Mouse (Mus musculus): ENCODE measurements around the gene Grk6. TPM values are rescaled to one million over a fixed set of nuclear protein-coding genes. Genes with fewer than 3 reads are reported as not detected.

Grk6 gene
- total and polyA plus RNA-seq, 3 experiments: 83.2 to 96.7 TPM; not detected in 1

DNA sequence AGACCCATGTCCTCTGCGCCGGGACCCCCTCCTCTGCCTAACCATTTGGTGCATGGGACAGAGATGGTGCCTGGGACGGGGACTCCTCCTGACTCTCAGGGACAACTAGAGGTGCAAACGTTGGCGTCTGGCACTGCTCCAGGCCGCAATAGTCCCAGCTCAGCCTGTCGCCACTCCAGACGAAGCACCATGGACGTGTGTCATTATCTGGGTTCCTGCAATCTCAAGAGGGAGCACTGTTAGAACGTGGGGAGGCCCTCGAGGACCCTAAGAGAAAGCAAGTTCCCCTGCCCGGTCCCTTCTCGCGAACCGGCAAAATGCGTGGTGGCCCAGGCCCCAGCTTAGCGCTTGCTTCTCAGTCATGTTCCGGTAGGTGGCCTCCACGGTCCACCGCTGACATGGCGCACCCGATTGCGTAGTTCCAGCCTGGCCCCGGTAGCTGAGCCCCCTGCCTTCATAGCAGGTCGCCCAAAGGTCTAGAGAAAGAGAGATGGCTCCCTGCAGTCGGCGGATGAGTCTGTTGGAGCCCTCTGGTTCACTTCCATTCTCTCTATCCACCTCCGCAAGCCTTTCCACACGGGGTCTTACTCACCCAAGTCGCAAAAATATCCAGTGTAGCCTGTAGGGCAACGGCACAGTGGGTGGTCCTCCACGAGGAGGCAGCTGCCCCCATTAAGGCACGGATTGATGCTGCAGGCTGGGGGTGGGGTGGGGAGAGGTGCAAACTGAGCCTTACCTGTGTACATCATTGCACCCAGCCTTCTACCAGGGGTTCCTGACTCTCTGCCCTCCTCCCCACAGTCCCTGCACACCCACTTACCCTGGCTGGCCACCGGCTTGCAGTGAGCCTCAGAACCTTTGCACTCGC, 23.7 kb upstream of the Grk6 start:
- Histone ChIP-seq H3K9ac (ENCODE audit: control insufficient read depth, low read depth, low read length, poor library complexity, severe bottlenecking) (no peak overlapping the region), H3K4me3 (ENCODE audit: control insufficient read depth in 1 of 2, insufficient read depth in 1 of 2, low read depth in 2 of 2, low read length in 2 of 2) (no peak overlapping the region), H3K4me1 (ENCODE audit: control insufficient read depth in 1 of 2, insufficient read depth in 2 of 2, low read length in 2 of 2) (peaks cover 0 to 8% of the 10 kb centered on the region in 2 experiments; a peak in 2 of 4 replicates), H3K27me3 (ENCODE audit: control insufficient read depth in 1 of 2, insufficient read depth in 2 of 2, low read length in 2 of 2) (no peaks in the 10 kb centered on the region), H3K36me3 (ENCODE audit: control insufficient read depth in 1 of 2, insufficient read depth in 2 of 2, low read length in 2 of 2) (no peaks in the 10 kb centered on the region), H3K9me3 (replicated peaks; ENCODE audit: insufficient read depth, low read length) (no peaks in the 10 kb centered on the region), H3K27ac (ENCODE audit: control insufficient read depth, low read depth, low read length) (no peak overlapping the region), H3K79me2 (ENCODE audit: control insufficient read depth, insufficient read depth, low read length, poor library complexity) (no peaks in the 10 kb centered on the region)
- TF ChIP-seq KAT2A (conservative IDR thresholded peaks at IDR 0.05; ENCODE audit: low read depth, low read length) (no peak), NELFE (IDR thresholded peaks at IDR 0.05; ENCODE audit: low read depth, low read length) (no peak), ZNF384 (IDR thresholded peaks at IDR 0.05; ENCODE audit: low read depth, low read length) (no peak), ETS1 (IDR thresholded peaks at IDR 0.05; ENCODE audit: low read depth, low read length) (no peak), SMC3 (IDR thresholded peaks at IDR 0.05; ENCODE audit: low read depth, low read length) (no peak), ELF1 (IDR thresholded peaks at IDR 0.05; ENCODE audit: low read depth, low read length) (no peak), TCF12 (IDR thresholded peaks at IDR 0.05; ENCODE audit: low read depth, low read length) (no peak), ZMIZ1 (IDR thresholded peaks at IDR 0.05; ENCODE audit: low read depth, low read length) (no peak)
- DNase-seq (ENCODE audit: low read depth, low spot score): no peak

DNA sequence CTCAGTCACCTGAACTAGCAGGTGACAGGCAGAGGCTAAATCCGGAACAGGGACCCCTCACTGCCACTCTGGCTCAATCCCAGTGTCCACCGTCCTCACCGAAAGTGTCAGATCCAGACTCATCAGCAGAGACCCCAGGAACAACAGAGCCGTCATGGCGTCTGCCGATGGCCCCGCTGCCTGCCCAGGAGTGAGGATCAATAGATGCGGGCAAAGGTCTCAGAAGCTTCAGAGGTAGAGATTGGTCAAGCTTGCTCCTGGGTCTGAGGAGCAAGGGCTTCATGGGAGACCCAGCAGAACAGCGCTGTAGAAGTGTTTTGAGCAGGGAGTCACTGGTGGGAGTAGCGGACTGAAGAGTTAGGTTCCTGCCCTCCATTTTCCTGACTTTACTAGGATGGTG, 18.3 kb upstream of the Grk6 start, which contains the start of gene F12:
Gene F12, minus strand, starts transcription at position 181 of the 400 bp plus-strand sequence.
- Histone ChIP-seq H3K79me2 (ENCODE audit: control insufficient read depth, insufficient read depth, low read length, poor library complexity) (no peaks in the 10 kb centered on the region), H3K4me3 (ENCODE audit: control insufficient read depth in 1 of 2, insufficient read depth in 1 of 2, low read depth in 2 of 2, low read length in 2 of 2) (no peak within 1 kb of the TSS)

DNA sequence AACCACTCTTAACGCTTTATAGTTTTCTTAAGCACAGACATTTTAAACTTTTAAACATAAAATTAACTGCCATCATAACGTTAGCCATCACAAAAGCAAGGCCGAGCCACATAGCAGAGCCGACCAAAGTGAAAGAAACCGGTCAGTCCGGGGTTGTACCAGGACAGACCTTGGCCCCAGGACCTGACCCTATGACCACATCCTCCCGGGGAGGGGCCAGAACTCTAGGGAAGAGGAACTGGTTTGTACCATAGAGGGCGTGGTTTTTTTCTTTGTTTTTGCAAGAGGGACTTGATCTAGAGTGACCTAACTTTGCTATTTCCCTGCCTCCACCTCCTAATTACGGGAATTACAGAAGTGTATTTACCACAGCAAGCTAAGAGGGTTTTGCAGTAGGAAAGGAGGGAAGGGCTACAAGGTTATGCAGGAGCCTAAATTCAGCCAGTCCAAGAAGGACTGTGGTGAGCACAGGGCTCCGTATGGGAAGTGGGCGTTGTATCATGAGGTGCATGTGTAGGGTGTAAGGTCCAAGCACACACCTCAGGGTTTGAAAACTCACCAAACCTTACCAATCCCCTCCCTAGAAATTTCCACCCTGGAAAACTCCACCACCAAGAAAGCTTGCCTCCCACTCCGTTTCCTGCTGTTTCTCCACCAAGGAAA, 15.5 kb upstream of the Grk6 start:
- H3K27me3 ChIP-seq (ENCODE audit: control insufficient read depth in 1 of 2, insufficient read depth in 2 of 2, low read length in 2 of 2): no peaks in the 10 kb centered on the region; a peak in 2 of 4 replicates
- no peak overlapping the region for H3K9ac ChIP-seq (ENCODE audit: control insufficient read depth, low read depth, low read length, poor library complexity, severe bottlenecking)
- TF ChIP-seq ZKSCAN1 (IDR thresholded peaks at IDR 0.05; ENCODE audit: low read depth, low read length): no peak
- TF ChIP-seq CHD2 (IDR thresholded peaks at IDR 0.05; ENCODE audit: low read length): no peak
- H3K9me3 ChIP-seq (replicated peaks; ENCODE audit: insufficient read depth, low read length): no peaks in the 10 kb centered on the region
- H3K4me3 ChIP-seq (ENCODE audit: control insufficient read depth in 1 of 2, insufficient read depth in 1 of 2, low read depth in 2 of 2, low read length in 2 of 2): no peak overlapping the region
- no peak for DNase-seq (ENCODE audit: low read depth, low spot score)
- peaks cover 0 to 2% of the 10 kb centered on the region in 2 experiments; a peak in 1 of 4 replicates for H3K36me3 ChIP-seq (ENCODE audit: control insufficient read depth in 1 of 2, insufficient read depth in 2 of 2, low read length in 2 of 2)
- no peak overlapping the region for H3K27ac ChIP-seq (ENCODE audit: control insufficient read depth, low read depth, low read length)
- H3K4me1 ChIP-seq (ENCODE audit: control insufficient read depth in 1 of 2, insufficient read depth in 2 of 2, low read length in 2 of 2): peaks cover 0 to 2% of the 10 kb centered on the region in 2 experiments; a peak in 1 of 4 replicates
- H3K79me2 ChIP-seq (ENCODE audit: control insufficient read depth, insufficient read depth, low read length, poor library complexity): no peaks in the 10 kb centered on the region

More for the DNA sequence above, 18.3 kb upstream of the Grk6 start, which contains the start of gene F12:
- Histone ChIP-seq H3K27me3 (ENCODE audit: control insufficient read depth in 1 of 2, insufficient read depth in 2 of 2, low read length in 2 of 2) (no peaks in the 10 kb centered on the region; a peak in 2 of 4 replicates), H3K27ac (ENCODE audit: control insufficient read depth, low read depth, low read length) (no peak within 1 kb of the TSS), H3K36me3 (ENCODE audit: control insufficient read depth in 1 of 2, insufficient read depth in 2 of 2, low read length in 2 of 2) (no peaks in the 10 kb centered on the region), H3K4me1 (ENCODE audit: control insufficient read depth in 1 of 2, insufficient read depth in 2 of 2, low read length in 2 of 2) (peaks cover 0 to under 1% of the 10 kb centered on the region in 2 experiments; a peak in 1 of 4 replicates), H3K9me3 (replicated peaks; ENCODE audit: insufficient read depth, low read length) (no peaks in the 10 kb centered on the region), H3K9ac (ENCODE audit: control insufficient read depth, low read depth, low read length, poor library complexity, severe bottlenecking) (no peak within 1 kb of the TSS)
- DNase-seq (ENCODE audit: low read depth, low spot score): no peak
- TF ChIP-seq POLR2A (IDR thresholded peaks at IDR 0.05; ENCODE audit: control insufficient read depth in 1 of 2, insufficient read depth in 1 of 2, low read depth in 1 of 2, low read length in 2 of 2, poor library complexity in 1 of 2): no peak
- TF ChIP-seq POLR2AphosphoS5 (IDR thresholded peaks at IDR 0.05; ENCODE audit: borderline replicate concordance, low read depth, low read length): no peak
- TF ChIP-seq MAX (IDR thresholded peaks at IDR 0.05; ENCODE audit: low read length): no peak
- TF ChIP-seq JUND (IDR thresholded peaks at IDR 0.05; ENCODE audit: low read depth, low read length): no peak
- TF ChIP-seq E2F4 (IDR thresholded peaks at IDR 0.05; ENCODE audit: borderline replicate concordance, low read depth, low read length): no peak
- TF ChIP-seq USF1 (IDR thresholded peaks at IDR 0.05; ENCODE audit: low read depth, low read length): no peak
